Mouse (Mus musculus): ENCODE measurements at regions not wholly inside any gene's neighbourhood (a gene's known extent, or its start where the extent isn't known, plus 50 kb on each side); places are given as distances from the start of the nearest gene placed in this dataset.

DNA sequence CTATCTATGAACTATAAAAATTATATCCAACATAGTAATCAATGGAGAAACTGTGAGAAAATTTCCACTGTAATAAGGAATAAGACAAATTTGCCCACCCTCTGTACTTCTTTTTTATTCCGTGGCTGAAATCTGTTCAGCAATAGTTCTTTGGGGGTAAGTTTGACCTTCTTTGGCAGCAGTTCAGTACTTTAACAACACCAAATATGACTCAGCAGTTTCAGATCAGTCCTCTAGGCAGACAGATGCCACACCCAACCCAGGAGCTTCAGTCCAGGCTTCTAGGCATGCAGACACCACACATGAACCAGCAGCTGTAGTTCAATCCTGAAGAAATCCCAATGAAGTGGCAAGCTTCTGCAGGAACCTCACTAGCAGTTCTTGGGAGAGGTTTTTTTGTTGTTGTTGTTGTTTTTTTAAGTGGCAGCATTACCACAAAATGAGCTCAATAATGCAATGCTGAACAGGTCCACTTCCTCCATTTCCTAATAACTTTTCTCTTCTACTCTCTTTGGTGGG, 88.6 kb upstream of the Adamts9 start:
- TF ChIP-seq ZNF384 (IDR thresholded peaks at IDR 0.05; ENCODE audit: low read depth, low read length) (no peak), CTCF (conservative IDR thresholded peaks at IDR 0.05 in 1 of 2, IDR thresholded peaks at IDR 0.05 in 1 of 2; ENCODE audit: low read depth in 2 of 2, low read length in 2 of 2) (no peak), POLR2A (IDR thresholded peaks at IDR 0.05; ENCODE audit: low read depth, low read length) (no peak), MAX (IDR thresholded peaks at IDR 0.05; ENCODE audit: low read length) (no peak), MAFK (IDR thresholded peaks at IDR 0.05; ENCODE audit: insufficient replicate concordance, low read length) (no peak), EP300 (IDR thresholded peaks at IDR 0.05; ENCODE audit: low read length) (no peak), ZMIZ1 (IDR thresholded peaks at IDR 0.05; ENCODE audit: low read depth, low read length) (no peak), RCOR1 (conservative IDR thresholded peaks at IDR 0.05; ENCODE audit: low read depth, low read length) (no peak)
